Mouse (Mus musculus) cerebellum, adult 2 months (tissue): ENCODE measurements around the gene Emc6. TPM values are rescaled to one million over a fixed set of nuclear protein-coding genes. Genes with fewer than 3 reads are reported as not detected.

Experiments
- DNase-seq, 2 experiments: peaks; one replicate each; pipeline ENCODE4 v3.0.0; 2021
- H3K27ac ChIP-seq: fragments of 200-500 bp; 2 replicates; pipeline ENCODE4 v1.5.1; 2012; ENCODE audit warnings: low read length, control low read depth, inconsistent platforms; ENCODE audit not compliant: insufficient read depth
- H3K27me3 ChIP-seq: fragments of 200-500 bp; 2 replicates; pipeline ENCODE4 v1.6.1; 2012; ENCODE audit warnings: inconsistent platforms, mild to moderate bottlenecking, low read length, moderate library complexity; ENCODE audit not compliant: control insufficient read depth, insufficient read depth
- H3K4me1 ChIP-seq: fragments of 200-500 bp; 2 replicates; pipeline ENCODE4 v1.6.1; 2011; ENCODE audit warnings: low read length; ENCODE audit not compliant: control insufficient read depth, insufficient read depth
- H3K4me3 ChIP-seq: fragments of 200-500 bp; replicated peaks from 2 replicates; pipeline ENCODE3; 2011; ENCODE audit warnings: mild to moderate bottlenecking, low read depth, low read length, control low read depth; ENCODE audit not compliant: insufficient read depth
- CTCF ChIP-seq: fragments of 200-500 bp; IDR thresholded peaks from 2 replicates; pipeline ENCODE4 v1.5.1; 2011; ENCODE audit warnings: low read depth, mild to moderate bottlenecking, control low read depth, low read length, moderate library complexity, borderline replicate concordance; ENCODE audit not compliant: insufficient read depth
- POLR2A ChIP-seq: fragments of 200-500 bp; IDR thresholded peaks from 2 replicates; pipeline ENCODE4 v1.6.1; 2011; ENCODE audit warnings: low read length, control low read depth, borderline replicate concordance; ENCODE audit not compliant: insufficient read depth
- WGBS: fragments of 180-500 bp; shearing (Covaris S2); methylation state at CpG from one replicate; pipeline ENCODE4 v1.1.7; 2018; 5-methylcytosine and 5-hydroxymethylcytosine counted together
- polyA plus RNA-seq: library from polyadenylated mRNA; depleted of rRNA; stranded (reverse); fragments of >200 nt; gene quantifications from 2 replicates; pipeline ENCODE4 v1.2.3, GENCODE M21; 2012; rRNA removed

Emc6 gene
- polyA plus RNA-seq, 1 experiment, result 80.6 TPM

DNA sequence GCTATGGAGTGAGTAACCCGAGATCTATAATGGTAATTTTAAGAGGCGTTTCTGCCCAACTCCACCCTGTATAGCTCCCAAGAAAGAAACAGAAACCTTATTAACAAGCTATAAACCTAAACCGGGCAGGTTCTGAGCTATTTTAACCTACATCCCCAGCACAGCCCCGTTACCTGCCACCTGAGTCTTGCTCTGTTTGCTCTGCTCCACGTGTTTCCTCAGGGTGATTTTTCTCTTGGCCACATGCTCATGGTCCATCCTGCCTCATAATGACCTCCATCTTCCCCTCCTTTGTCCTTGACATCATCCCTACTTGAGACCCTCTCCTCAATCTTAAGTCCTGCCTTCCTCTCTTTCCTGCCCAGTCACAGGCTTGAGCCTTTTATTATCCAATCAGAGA is 42.6 kb downstream of the Emc6 start:
- TF ChIP-seq POLR2A (no peak), CTCF (no peak)
- H3K4me1 ChIP-seq, result no peaks in the 10 kb centered on the region
- 95% methylated on average over 5 of the region's 5 CpGs for WGBS

DNA sequence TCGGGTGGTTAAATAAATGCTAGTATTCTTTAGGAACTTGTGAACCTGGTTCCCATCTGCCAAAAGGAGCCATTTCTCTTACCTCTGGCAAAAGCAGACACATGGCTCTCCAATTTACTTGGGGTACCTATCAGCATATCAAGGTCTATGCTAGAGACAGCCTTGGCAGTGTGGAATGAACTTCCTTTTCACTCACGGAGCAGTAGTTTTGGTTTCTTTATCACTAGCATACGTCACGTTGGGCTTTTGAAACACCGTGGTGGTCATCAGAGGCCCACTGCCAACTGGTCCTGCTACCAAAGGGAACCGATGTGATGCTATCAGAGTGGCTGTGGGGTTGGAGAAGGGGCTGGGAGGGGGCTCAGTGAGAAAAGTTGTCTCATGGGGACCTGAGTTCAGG is 43.8 kb downstream of the Emc6 start:
- Histone ChIP-seq H3K4me1 (no peaks in the 10 kb centered on the region), H3K27ac (no peak overlapping the region), H3K27me3 (no peaks in the 10 kb centered on the region), H3K4me3 (no peak overlapping the region)
- DNase-seq, result no peak
- WGBS, result 93% methylated on average over 6 of the region's 6 CpGs
- TF ChIP-seq CTCF (no peak), POLR2A (no peak)

More for the DNA sequence above, 42.6 kb downstream of the Emc6 start:
- Histone ChIP-seq H3K27me3 (no peaks in the 10 kb centered on the region), H3K27ac (no peak overlapping the region), H3K4me3 (no peak overlapping the region)
- no peak for DNase-seq

DNA sequence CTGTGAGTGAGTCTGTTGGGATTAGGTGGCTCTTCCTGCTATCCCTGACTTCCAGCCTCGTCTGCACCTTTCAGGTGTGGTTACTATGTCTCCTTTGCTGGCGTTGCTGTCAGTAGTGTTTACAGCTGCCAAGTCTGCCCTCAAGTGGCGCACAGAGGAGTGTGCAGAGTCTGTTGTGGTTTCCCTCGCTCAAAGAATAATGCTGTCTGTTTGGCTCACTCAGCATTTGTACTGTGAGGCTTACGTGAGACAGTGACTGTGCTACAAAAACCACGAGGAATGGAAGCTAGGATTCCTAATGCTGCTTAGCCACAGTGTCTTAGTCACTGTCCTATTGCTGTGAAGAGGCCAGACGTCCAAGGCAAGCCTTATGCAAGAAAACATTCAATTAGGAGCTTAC is 45.8 kb downstream of the Emc6 start:
- TF ChIP-seq POLR2A, result no peak
- no peak for TF ChIP-seq CTCF
- no peak for DNase-seq
- 78% methylated on average over 7 of the region's 7 CpGs for WGBS
- Histone ChIP-seq H3K4me3 (no peak overlapping the region), H3K4me1 (no peaks in the 10 kb centered on the region), H3K27me3 (no peaks in the 10 kb centered on the region), H3K27ac (no peak overlapping the region)

DNA sequence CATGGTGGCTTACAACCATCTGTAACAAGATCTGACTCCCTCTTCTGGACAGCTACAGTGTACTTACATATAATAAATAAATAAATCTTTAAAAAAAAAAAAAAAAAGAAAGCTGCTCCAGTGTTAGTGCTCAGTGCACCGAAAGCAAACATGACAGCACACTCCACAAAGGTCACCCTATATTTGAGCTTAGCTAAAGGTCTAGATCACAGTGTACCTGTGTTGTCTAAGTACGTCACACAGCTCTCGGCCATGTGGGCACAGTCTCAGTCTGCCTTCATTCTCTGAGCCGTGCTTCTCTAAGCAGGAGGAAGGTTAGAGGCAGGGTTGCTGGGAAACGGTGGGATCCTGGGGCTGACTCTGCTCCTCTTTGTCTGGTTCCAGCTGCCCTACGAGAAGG is 50.3 kb downstream of the Emc6 start:
- no peak overlapping the region for H3K4me3 ChIP-seq
- DNase-seq, result no peak
- no peaks in the 10 kb centered on the region for H3K4me1 ChIP-seq
- no peak overlapping the region for H3K27ac ChIP-seq
- no peaks in the 10 kb centered on the region for H3K27me3 ChIP-seq
- WGBS, result 74% methylated on average over 6 of the region's 6 CpGs
- TF ChIP-seq POLR2A (no peak), CTCF (no peak)

Other genes with a start within 250 kb of the Emc6 start
- 104 and 125 TPM in 2 replicates for gene Atp2a3, start 215.9 kb downstream of the Emc6 start, polyA plus RNA-seq
- 0.41 and 0.46 TPM in 2 replicates for gene P2rx1, start 177.9 kb downstream of the Emc6 start, polyA plus RNA-seq
- 68.8 and 70.8 TPM in 2 replicates for gene Camkk1, start 158.0 kb downstream of the Emc6 start, polyA plus RNA-seq
- 6.4 and 6.5 TPM in 2 replicates for gene Ncbp3, start 129.3 kb downstream of the Emc6 start, polyA plus RNA-seq
- gene Itgae, start 86.5 kb downstream of the Emc6 start, polyA plus RNA-seq, result 0.24 and 0.33 TPM in 2 replicates
- 0.05 and 0.10 TPM in 2 replicates for gene Haspin, start 38.7 kb downstream of the Emc6 start, polyA plus RNA-seq
- 4.5 and 6.2 TPM in 2 replicates for gene P2rx5, start 16.6 kb downstream of the Emc6 start, polyA plus RNA-seq
- gene Tax1bp3, start within 50 bp of the Emc6 start, polyA plus RNA-seq, result 15.9 and 16.5 TPM in 2 replicates
- 26.6 and 26.9 TPM in 2 replicates for gene Ctns, start 22.0 kb upstream of the Emc6 start, polyA plus RNA-seq
- gene Shpk, start 22.4 kb upstream of the Emc6 start, polyA plus RNA-seq, result 4.1 and 4.5 TPM in 2 replicates
- gene Trpv1, start 57.3 kb upstream of the Emc6 start, polyA plus RNA-seq, result 0.16 and 0.33 TPM in 2 replicates
- gene Trpv3, start 90.4 kb upstream of the Emc6 start, polyA plus RNA-seq, result 0.19 and 0.46 TPM in 2 replicates
- 44.8 and 57.9 TPM in 2 replicates for gene Aspa, start 152.6 kb upstream of the Emc6 start, polyA plus RNA-seq
- not detected in 2 replicates for gene Gm49340, start 152.7 kb upstream of the Emc6 start, polyA plus RNA-seq
- 0.08 and 0.22 TPM in 2 replicates for gene Spata22, start 152.7 kb upstream of the Emc6 start, polyA plus RNA-seq
- gene Olfr20, start 173.7 kb upstream of the Emc6 start, polyA plus RNA-seq, result not detected in 2 replicates
- not detected in 2 replicates for gene Olfr376, start 194.2 kb upstream of the Emc6 start, polyA plus RNA-seq
- gene Olfr1, start 222.6 kb upstream of the Emc6 start, polyA plus RNA-seq, result not detected in 2 replicates